Mouse (Mus musculus): ENCODE measurements at regions not wholly inside any gene's neighbourhood (a gene's known extent, or its start where the extent isn't known, plus 50 kb on each side); places are given as distances from the start of the nearest gene placed in this dataset.

- H3K9ac ChIP-seq (ENCODE audit: control insufficient read depth, low read depth, low read length, poor library complexity, severe bottlenecking) = no peak overlapping the region
- TF ChIP-seq POLR2A (IDR thresholded peaks at IDR 0.05; ENCODE audit: control insufficient read depth in 1 of 2, insufficient read depth in 1 of 2, low read depth in 1 of 2, low read length in 2 of 2, poor library complexity in 1 of 2) (no peak), RAD21 (IDR thresholded peaks at IDR 0.05; ENCODE audit: low read depth, low read length) (no peak), NRF1 (IDR thresholded peaks at IDR 0.05; ENCODE audit: insufficient read depth, low read depth, low read length, poor library complexity, severe bottlenecking) (no peak), ELF1 (IDR thresholded peaks at IDR 0.05; ENCODE audit: low read depth, low read length) (no peak), MYC (IDR thresholded peaks at IDR 0.05; ENCODE audit: low read depth, low read length) (no peak), MAZ (IDR thresholded peaks at IDR 0.05; ENCODE audit: low read depth, low read length) (no peak), CTCF (IDR thresholded peaks at IDR 0.05 in 2 of 3, conservative IDR thresholded peaks at IDR 0.05 in 1 of 3; ENCODE audit: control insufficient read depth in 1 of 3, insufficient read depth in 1 of 3, low read depth in 2 of 3, low read length in 3 of 3, poor library complexity in 1 of 3, severe bottlenecking in 1 of 3) (no peak), USF1 (IDR thresholded peaks at IDR 0.05; ENCODE audit: low read depth, low read length) (no peak), BHLHE40 (IDR thresholded peaks at IDR 0.05; ENCODE audit: borderline replicate concordance, low read depth, low read length) (no peak), ZC3H11A (IDR thresholded peaks at IDR 0.05; ENCODE audit: low read depth, low read length) (no peak), ZNF384 (IDR thresholded peaks at IDR 0.05; ENCODE audit: low read depth, low read length) (no peak), MAX (IDR thresholded peaks at IDR 0.05; ENCODE audit: low read length) (no peak), MXI1 (IDR thresholded peaks at IDR 0.05; ENCODE audit: low read depth, low read length) (no peak), RCOR1 (IDR thresholded peaks at IDR 0.05; ENCODE audit: low read depth, low read length) (no peak), TAL1 (IDR thresholded peaks at IDR 0.05; ENCODE audit: low read length) (no peak), POLR2AphosphoS5 (IDR thresholded peaks at IDR 0.05; ENCODE audit: borderline replicate concordance, low read depth, low read length) (no peak), POLR2AphosphoS2 (IDR thresholded peaks at IDR 0.05; ENCODE audit: low read length) (no peak)
- H3K36me3 ChIP-seq (ENCODE audit: control insufficient read depth in 1 of 2, insufficient read depth in 2 of 2, low read length in 2 of 2) = no peaks in the 10 kb centered on the region
- H3K27me3 ChIP-seq (ENCODE audit: control insufficient read depth in 1 of 2, insufficient read depth in 2 of 2, low read length in 2 of 2) = no peaks in the 10 kb centered on the region
- no peaks in the 10 kb centered on the region for H3K79me2 ChIP-seq (ENCODE audit: control insufficient read depth, insufficient read depth, low read length, poor library complexity)
- H3K9me3 ChIP-seq (replicated peaks; ENCODE audit: insufficient read depth, low read length) = no peaks in the 10 kb centered on the region
- H3K27ac ChIP-seq (ENCODE audit: control insufficient read depth, low read depth, low read length) = no peak overlapping the region
- no peak for DNase-seq (ENCODE audit: low read depth, low spot score)
- no peaks in the 10 kb centered on the region for H3K4me1 ChIP-seq (ENCODE audit: control insufficient read depth in 1 of 2, insufficient read depth in 2 of 2, low read length in 2 of 2)
- no peak overlapping the region for H3K4me3 ChIP-seq (ENCODE audit: control insufficient read depth in 1 of 2, insufficient read depth in 1 of 2, low read depth in 2 of 2, low read length in 2 of 2)
Observed at GRCm38 (mm10) chr5:111814893-111815760, 81.4 kb downstream of the Gm26897 start.

GRCm38 (mm10) chr5:111820963-111821362, 87.2 kb downstream of the Gm26897 start:
- no peak for TF ChIP-seq BHLHE40 (IDR thresholded peaks at IDR 0.05; ENCODE audit: borderline replicate concordance, low read depth, low read length)
- TF ChIP-seq POLR2AphosphoS5 (IDR thresholded peaks at IDR 0.05; ENCODE audit: borderline replicate concordance, low read depth, low read length) = no peak
- no peak for TF ChIP-seq CHD1 (IDR thresholded peaks at IDR 0.05; ENCODE audit: low read depth, low read length)
- TF ChIP-seq CTCF (IDR thresholded peaks at IDR 0.05 in 2 of 3, conservative IDR thresholded peaks at IDR 0.05 in 1 of 3; ENCODE audit: control insufficient read depth in 1 of 3, insufficient read depth in 1 of 3, low read depth in 2 of 3, low read length in 3 of 3, poor library complexity in 1 of 3, severe bottlenecking in 1 of 3) = no peak
- TF ChIP-seq MAZ (IDR thresholded peaks at IDR 0.05; ENCODE audit: low read depth, low read length) = no peak
- TF ChIP-seq SIN3A (IDR thresholded peaks at IDR 0.05; ENCODE audit: low read length) = no peak
- no peak for TF ChIP-seq EP300 (IDR thresholded peaks at IDR 0.05; ENCODE audit: low read depth in 1 of 2, low read length in 2 of 2)
- no peak for TF ChIP-seq POLR2AphosphoS2 (IDR thresholded peaks at IDR 0.05; ENCODE audit: low read length)
- TF ChIP-seq ZMIZ1 (IDR thresholded peaks at IDR 0.05; ENCODE audit: low read depth, low read length) = no peak
- no peak for TF ChIP-seq MAX (IDR thresholded peaks at IDR 0.05; ENCODE audit: low read length)
- TF ChIP-seq NELFE (IDR thresholded peaks at IDR 0.05; ENCODE audit: low read depth, low read length) = no peak
- no peak for TF ChIP-seq MEF2A (IDR thresholded peaks at IDR 0.05; ENCODE audit: extremely low read depth, insufficient replicate concordance, low read depth, low read length, poor library complexity, severe bottlenecking)
- no peak for TF ChIP-seq SMC3 (IDR thresholded peaks at IDR 0.05; ENCODE audit: low read depth, low read length)
- no peak for TF ChIP-seq POLR2A (IDR thresholded peaks at IDR 0.05; ENCODE audit: control insufficient read depth in 1 of 2, insufficient read depth in 1 of 2, low read depth in 1 of 2, low read length in 2 of 2, poor library complexity in 1 of 2)
- TF ChIP-seq KAT2A (conservative IDR thresholded peaks at IDR 0.05; ENCODE audit: low read depth, low read length) = no peak
- TF ChIP-seq ELF1 (IDR thresholded peaks at IDR 0.05; ENCODE audit: low read depth, low read length) = no peak
- no peak for TF ChIP-seq ZC3H11A (IDR thresholded peaks at IDR 0.05; ENCODE audit: low read depth, low read length)
- TF ChIP-seq JUND (IDR thresholded peaks at IDR 0.05; ENCODE audit: low read depth, low read length) = no peak
- no peak for TF ChIP-seq GABPA (IDR thresholded peaks at IDR 0.05; ENCODE audit: low read depth, low read length)

More at GRCm38 (mm10) chr5:111820963-111821362, 87.2 kb downstream of the Gm26897 start:
- H3K4me3 ChIP-seq (ENCODE audit: control insufficient read depth in 1 of 2, insufficient read depth in 1 of 2, low read depth in 2 of 2, low read length in 2 of 2) = no peak overlapping the region
- no peaks in the 10 kb centered on the region for H3K9me3 ChIP-seq (replicated peaks; ENCODE audit: insufficient read depth, low read length)
- no peak for DNase-seq (ENCODE audit: low read depth, low spot score)
- H3K27me3 ChIP-seq (ENCODE audit: control insufficient read depth in 1 of 2, insufficient read depth in 2 of 2, low read length in 2 of 2) = no peaks in the 10 kb centered on the region
- no peaks in the 10 kb centered on the region for H3K4me1 ChIP-seq (ENCODE audit: control insufficient read depth in 1 of 2, insufficient read depth in 2 of 2, low read length in 2 of 2)
- H3K79me2 ChIP-seq (ENCODE audit: control insufficient read depth, insufficient read depth, low read length, poor library complexity) = no peaks in the 10 kb centered on the region
- no peak overlapping the region for H3K27ac ChIP-seq (ENCODE audit: control insufficient read depth, low read depth, low read length)
- H3K9ac ChIP-seq (ENCODE audit: control insufficient read depth, low read depth, low read length, poor library complexity, severe bottlenecking) = no peak overlapping the region
- H3K36me3 ChIP-seq (ENCODE audit: control insufficient read depth in 1 of 2, insufficient read depth in 2 of 2, low read length in 2 of 2) = no peaks in the 10 kb centered on the region
